Mouse (Mus musculus) midbrain, embryonic 16.5 days (tissue): ENCODE results near the gene Gm44973. TPM values are rescaled to one million over a fixed set of nuclear protein-coding genes. Genes with fewer than 3 reads are reported as not detected.
A peak's percentile ranks its signal among the peaks of the same experiment; 100 is the strongest.
"Not testable (repeated sequence)": the region's sequence is repeated elsewhere in the genome, so short reads cannot be mapped to it uniquely, and the experiment has no call there.

ENCODE experiments used
- ATAC-seq: fragments of 200-750 bp; cut with Nextera tagmentation; 2 replicates; pipeline ENCODE4 v1.8.0; 2017; ENCODE audit warnings: moderate TSS enrichment
- H3K27ac ChIP-seq: fragments of 300-500 bp; sonication (generic); 2 replicates; pipeline ENCODE4 v1.5.1; 2014; ENCODE audit warnings: mild to moderate bottlenecking, low read length, mixed read lengths
- H3K27me3 ChIP-seq: fragments of 300-500 bp; sonication (generic); 2 replicates; pipeline ENCODE4 v1.6.1; 2014; ENCODE audit warnings: low read depth, low read length, mixed read lengths; ENCODE audit not compliant: control insufficient read depth, insufficient read depth
- H3K36me3 ChIP-seq: fragments of 300-500 bp; sonication (generic); 2 replicates; pipeline ENCODE4 v1.6.1; 2014; ENCODE audit warnings: mild to moderate bottlenecking, low read length, moderate library complexity, mixed read lengths; ENCODE audit not compliant: control insufficient read depth, insufficient read depth
- H3K4me1 ChIP-seq: fragments of 300-500 bp; sonication (generic); 2 replicates; pipeline ENCODE4 v1.6.1; 2014; ENCODE audit warnings: mild to moderate bottlenecking, low read length, mixed read lengths; ENCODE audit not compliant: control insufficient read depth, insufficient read depth
- H3K4me2 ChIP-seq: fragments of 300-500 bp; sonication (generic); 2 replicates; pipeline ENCODE4 v1.6.1; 2014; ENCODE audit warnings: mild to moderate bottlenecking, low read length, mixed read lengths
- H3K4me3 ChIP-seq: fragments of 300-500 bp; sonication (generic); 2 replicates; pipeline ENCODE4 v1.5.1; 2014; ENCODE audit warnings: low read depth, mild to moderate bottlenecking, low read length, moderate library complexity, mixed read lengths
- H3K9ac ChIP-seq: fragments of 300-500 bp; sonication (generic); 2 replicates; pipeline ENCODE4 v1.6.1; 2014; ENCODE audit warnings: low read depth, low read length, mixed read lengths
- H3K9me3 ChIP-seq: fragments of 300-500 bp; sonication (generic); replicated peaks from 2 replicates; pipeline ENCODE4 v1.6.1; 2014; ENCODE audit warnings: mild to moderate bottlenecking, low read length, mixed read lengths; ENCODE audit not compliant: control insufficient read depth, poor library complexity, severe bottlenecking
- WGBS: fragments of 180-500 bp; shearing (Covaris S2); extraction: QIAGEN DNeasy Blood & Tissue Kit; methylation state at CpG from one replicate; pipeline ENCODE4 v1.1.7; 2014; 5-methylcytosine and 5-hydroxymethylcytosine counted together
- polyA plus RNA-seq: library from polyadenylated mRNA; unstranded; fragments of >200 nt; fragmentation: Nextera tagmentation; extraction: Ambion mirVana; gene quantifications from 2 replicates; pipeline ENCODE4 v1.2.1, GENCODE M21; 2015

The Gm44973 gene
- polyA plus RNA-seq, 1 experiment from 2014 or later: 1.0 TPM

- ATAC-seq: peak; percentile 91
Observed at GRCm38 (mm10) chr7:5060944-5061773, 45.9 kb downstream of the Gm44973 start.

GRCm38 (mm10) chr7:5061774-5062359 lies 46.6 kb downstream of the Gm44973 start, which contains the start of gene U2af2:
Gene U2af2, plus strand, starts transcription at chr7:5062143.
- Histone ChIP-seq H3K27ac (peak within 1 kb of the TSS; percentile 99), H3K4me2 (peak within 1 kb of the TSS; percentile 83), H3K9me3 (no peaks in the 10 kb centered on the region), H3K9ac (peak within 1 kb of the TSS; percentile 84), H3K4me1 (peaks cover 51% of the 10 kb centered on the region), H3K4me3 (peak within 1 kb of the TSS; percentile 61), H3K36me3 (peaks cover 6% of the 10 kb centered on the region; the same call in 1 of the 2 replicates), H3K27me3 (no peaks in the 10 kb centered on the region; the same call in 1 of the 2 replicates)
- peak; percentile 80 for ATAC-seq
- WGBS: 0% methylated on average over 62 of the region's 65 CpGs

More at GRCm38 (mm10) chr7:5060944-5061773, 45.9 kb downstream of the Gm44973 start:
- Histone ChIP-seq H3K27me3 (no peaks in the 10 kb centered on the region; the same call in 1 of the 2 replicates), H3K4me1 (peaks cover 52% of the 10 kb centered on the region), H3K4me3 (peak overlapping the region; percentile 61), H3K4me2 (peak overlapping the region; percentile 83), H3K9me3 (no peaks in the 10 kb centered on the region), H3K27ac (peak overlapping the region; percentile 99), H3K36me3 (0 out of 2 replicates have a peak, but pooled peaks cover under 1% of the 10 kb centered on the region), H3K9ac (peak overlapping the region; percentile 84)
- WGBS: under 1% methylated on average over 60 of the region's 60 CpGs

GRCm38 (mm10) chr7:5062360-5063001 lies 47.2 kb downstream of the Gm44973 start:
- Histone ChIP-seq H3K27ac (peak overlapping the region; percentile 99), H3K9me3 (no peaks in the 10 kb centered on the region), H3K4me3 (peak overlapping the region; percentile 61), H3K36me3 (peaks cover 6% of the 10 kb centered on the region; the same call in 1 of the 2 replicates), H3K27me3 (no peaks in the 10 kb centered on the region; the same call in 1 of the 2 replicates), H3K4me1 (peaks cover 49% of the 10 kb centered on the region), H3K9ac (peak overlapping the region; percentile 84), H3K4me2 (peak overlapping the region; percentile 83)
- under 1% methylated on average over 51 of the region's 51 CpGs for WGBS
- ATAC-seq: peak; percentile 22

GRCm38 (mm10) chr7:5064886-5065285 lies 49.6 kb downstream of the Gm44973 start:
- H3K9ac ChIP-seq: no peak overlapping the region
- no peak for ATAC-seq
- H3K36me3 ChIP-seq: peaks cover 23% of the 10 kb centered on the region
- H3K4me2 ChIP-seq: no peak overlapping the region
- no peaks in the 10 kb centered on the region for H3K9me3 ChIP-seq
- H3K27ac ChIP-seq: no peak overlapping the region
- 96% methylated on average over 6 of the region's 6 CpGs for WGBS
- peaks cover 32% of the 10 kb centered on the region for H3K4me1 ChIP-seq
- H3K4me3 ChIP-seq: no peak overlapping the region
- no peaks in the 10 kb centered on the region for H3K27me3 ChIP-seq

- 83% methylated on average over 1 of the region's 1 CpGs for whole genome bisulfite sequencing
- no peaks in the 10 kb centered on the region for H3K9me3 ChIP-seq
- H3K4me3 ChIP-seq: no peak overlapping the region
- no peaks in the 10 kb centered on the region for H3K27me3 ChIP-seq
- ATAC-seq: no peak
- H3K36me3 ChIP-seq: peaks cover 53% of the 10 kb centered on the region
- no peak overlapping the region for H3K27ac ChIP-seq
- H3K9ac ChIP-seq: no peak overlapping the region
- H3K4me2 ChIP-seq: no peak overlapping the region
- no peaks in the 10 kb centered on the region for H3K4me1 ChIP-seq
Observed at GRCm38 (mm10) chr7:5073586-5073985, 58.3 kb downstream of the Gm44973 start.

- Histone ChIP-seq H3K4me1 (no peaks in the 10 kb centered on the region), H3K36me3 (peaks cover 46% of the 10 kb centered on the region), H3K27ac (no peak overlapping the region), H3K4me2 (no peak overlapping the region), H3K9ac (no peak overlapping the region), H3K9me3 (no peaks in the 10 kb centered on the region), H3K27me3 (no peaks in the 10 kb centered on the region), H3K4me3 (no peak overlapping the region)
- ATAC-seq: no peak
- 96% methylated on average over 5 of the region's 5 CpGs for WGBS
Observed at GRCm38 (mm10) chr7:5074984-5075383, 59.7 kb downstream of the Gm44973 start.

- Histone ChIP-seq H3K4me1 (peaks cover 11% of the 10 kb centered on the region), H3K36me3 (peaks cover 31% of the 10 kb centered on the region), H3K9ac (no peak overlapping the region), H3K9me3 (no peaks in the 10 kb centered on the region), H3K4me2 (no peak overlapping the region), H3K4me3 (no peak overlapping the region), H3K27ac (no peak overlapping the region), H3K27me3 (no peaks in the 10 kb centered on the region)
- 91% methylated on average over 2 of the region's 2 CpGs for WGBS
- no peak for ATAC-seq
Observed at GRCm38 (mm10) chr7:5076931-5077330, 61.6 kb downstream of the Gm44973 start.

- not testable (repeated sequence) for H3K27me3 ChIP-seq, H3K9me3 ChIP-seq
- Histone ChIP-seq H3K4me2 (peak overlapping the region; percentile 63), H3K4me1 (peaks cover 24% of the 10 kb centered on the region), H3K9ac (peak overlapping the region; percentile 96), H3K36me3 (peaks cover 20% of the 10 kb centered on the region), H3K4me3 (peak overlapping the region; percentile 99), H3K27ac (peak overlapping the region; percentile 89)
- ATAC-seq: peak; percentile 62
- 46% methylated on average over 7 of the region's 13 CpGs for WGBS
Observed at GRCm38 (mm10) chr7:5079365-5080009, 64.2 kb downstream of the Gm44973 start.
